Mouse (Mus musculus) layer of hippocampus, adult 18-20 months (tissue): Measurements from ENCODE around the gene Tent4b. TPM values are rescaled to one million over a fixed set of nuclear protein-coding genes. Genes with fewer than 3 reads are reported as not detected.

Experiments
- DNase-seq, 2 experiments: peaks; one replicate each; pipeline ENCODE4 v3.0.0; 2022; ENCODE audit warnings: low spot score in 2 of 2
- total RNA-seq, 2 experiments: library from RNA; stranded (reverse); gene quantifications; 2 replicates each; pipeline ENCODE4 v1.2.3; 2021

Gene Tent4b
- total RNA-seq, 2 experiments from 2014 or later, result 39.1 to 39.6 TPM

DNA sequence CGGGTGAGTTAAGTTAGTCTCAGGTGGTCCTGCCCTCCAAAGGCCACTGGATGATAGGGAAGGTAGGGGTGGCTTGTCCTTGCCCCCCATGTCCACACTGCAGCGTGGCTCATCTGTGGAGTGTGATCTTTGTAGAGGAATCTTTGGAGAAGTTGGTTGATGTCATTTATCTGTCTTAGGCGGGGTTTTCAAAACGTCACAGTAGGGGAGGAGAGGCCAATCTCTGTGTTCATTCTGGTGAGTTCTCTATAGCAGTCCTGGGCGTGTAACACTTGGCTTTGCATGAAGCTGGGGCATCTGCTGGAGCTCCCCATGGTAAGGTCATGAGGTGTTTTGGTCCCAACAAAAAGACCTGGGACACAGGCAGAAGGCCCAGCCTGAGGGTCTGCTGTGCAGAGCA is 75.1 kb downstream of the Tent4b start:
- DNase-seq, result no peak

DNA sequence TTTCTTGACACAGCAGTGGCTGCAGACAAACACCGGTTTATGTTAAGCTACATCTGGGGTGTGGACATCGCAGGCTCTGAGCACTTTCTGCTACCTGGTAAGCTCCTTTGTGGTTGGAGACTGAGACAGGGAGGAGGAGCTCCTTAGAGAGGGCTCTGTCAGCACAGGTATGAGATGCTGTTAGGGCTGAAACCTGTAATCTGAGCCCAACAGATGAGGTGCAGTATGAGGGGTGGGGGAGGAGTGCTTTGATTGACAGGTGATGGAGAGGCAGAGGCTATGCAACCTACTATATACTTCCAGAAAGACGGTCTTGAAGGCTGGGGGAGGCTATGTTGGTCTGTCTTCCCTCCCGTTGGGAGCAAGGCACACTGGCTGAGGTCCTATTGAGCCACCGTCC is 80.2 kb downstream of the Tent4b start:
- DNase-seq, result no peak

DNA sequence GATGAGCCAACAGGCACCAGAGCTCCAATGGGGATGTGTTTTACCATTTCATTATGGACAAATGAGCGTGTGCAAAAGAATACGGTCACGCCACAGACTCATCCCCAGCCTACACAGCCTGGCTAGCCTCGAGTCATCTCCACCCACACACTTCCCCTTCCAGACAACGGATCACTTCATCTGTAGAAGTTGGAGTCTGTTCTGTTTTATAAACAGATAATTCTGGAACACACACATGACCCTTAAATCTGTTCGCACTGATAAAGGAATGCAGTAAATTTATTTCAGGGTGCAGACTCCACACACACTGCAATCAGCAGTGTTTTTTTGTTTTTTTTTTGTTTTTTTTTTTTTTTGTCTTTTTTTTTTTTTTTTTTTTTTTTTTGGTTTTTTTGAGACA is 80.7 kb downstream of the Tent4b start:
- no peak for DNase-seq

DNA sequence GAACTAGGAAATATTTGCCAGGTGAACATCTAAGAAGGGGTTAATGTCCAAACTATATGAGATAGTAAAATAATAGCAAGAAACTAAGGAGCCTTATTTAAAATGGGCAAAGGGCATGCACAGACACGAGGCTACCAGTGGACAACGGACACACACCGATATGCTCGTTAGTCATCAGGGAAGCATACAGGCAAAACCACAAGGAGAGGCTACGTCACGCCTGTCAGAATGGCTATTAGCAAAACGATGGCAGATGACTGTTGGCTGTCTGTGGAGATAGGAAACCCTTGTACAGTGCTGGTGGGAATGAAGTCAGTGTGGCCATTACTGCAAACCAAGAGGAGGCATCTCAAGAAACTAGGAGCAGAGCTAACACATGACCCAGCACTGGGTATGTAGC is 81.9 kb downstream of the Tent4b start:
- DNase-seq, result no peak

DNA sequence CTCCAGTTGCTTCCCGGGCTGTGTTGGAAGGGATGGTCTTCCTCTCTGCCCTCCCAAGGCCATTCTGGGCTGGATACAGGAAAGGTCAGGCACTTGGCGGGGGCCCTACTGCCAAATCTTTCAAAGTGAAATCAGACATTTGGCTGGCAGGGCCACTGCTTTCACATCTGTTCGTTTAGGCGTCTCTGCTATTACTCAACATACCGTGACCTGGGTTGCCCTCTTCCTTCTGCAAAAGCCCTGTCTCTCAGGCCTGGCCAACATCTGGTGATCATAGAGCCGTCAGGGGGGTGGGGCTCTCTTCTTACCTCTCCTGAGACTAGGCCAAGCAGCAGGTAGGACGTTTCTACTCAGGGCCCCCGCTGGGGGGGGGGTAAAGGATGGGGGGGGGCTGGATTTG is 83.7 kb downstream of the Tent4b start:
- no peak for DNase-seq

DNA sequence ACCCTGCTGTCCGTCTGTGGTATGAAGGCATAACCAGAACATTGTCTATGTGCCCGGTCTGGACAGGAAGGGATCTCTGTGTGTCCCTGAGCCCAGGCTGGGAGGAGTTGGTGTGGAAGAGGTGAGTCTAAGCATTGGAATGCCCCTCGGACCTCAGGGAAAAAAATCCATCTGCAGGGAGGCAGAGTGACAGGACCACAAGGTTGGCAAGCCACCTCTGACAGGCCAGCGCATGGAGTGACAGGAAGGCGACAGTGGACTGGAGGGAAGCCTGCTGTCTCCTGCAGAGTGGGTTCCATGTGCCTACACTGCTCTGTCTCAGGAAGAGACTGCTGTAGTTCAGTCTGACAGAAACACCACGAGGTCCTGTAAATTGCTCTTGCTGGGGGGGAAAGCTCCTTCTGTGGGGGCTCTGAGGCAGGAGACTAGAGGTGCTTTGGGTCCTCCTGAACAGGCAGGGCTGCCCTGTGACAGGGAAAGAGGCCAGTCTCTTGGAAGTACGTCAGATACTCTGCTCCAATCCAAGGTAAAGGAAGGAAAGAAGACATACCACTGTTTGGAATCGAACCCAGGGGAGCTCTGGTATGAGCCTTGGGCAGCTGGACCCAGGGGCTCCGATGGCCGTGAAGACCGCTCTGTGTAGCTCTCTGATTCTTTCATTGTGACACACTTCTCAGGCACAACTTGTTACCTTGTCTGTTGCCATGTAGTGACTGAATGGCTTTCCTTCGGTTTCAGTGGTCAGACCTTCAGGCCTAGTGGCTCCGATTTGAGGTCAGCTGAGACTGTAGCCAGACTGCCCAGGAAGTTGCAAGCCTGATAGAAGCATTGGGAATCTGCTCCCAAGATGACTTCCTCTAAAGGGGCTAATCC is 84.5 kb downstream of the Tent4b start:
- no peak for DNase-seq

DNA sequence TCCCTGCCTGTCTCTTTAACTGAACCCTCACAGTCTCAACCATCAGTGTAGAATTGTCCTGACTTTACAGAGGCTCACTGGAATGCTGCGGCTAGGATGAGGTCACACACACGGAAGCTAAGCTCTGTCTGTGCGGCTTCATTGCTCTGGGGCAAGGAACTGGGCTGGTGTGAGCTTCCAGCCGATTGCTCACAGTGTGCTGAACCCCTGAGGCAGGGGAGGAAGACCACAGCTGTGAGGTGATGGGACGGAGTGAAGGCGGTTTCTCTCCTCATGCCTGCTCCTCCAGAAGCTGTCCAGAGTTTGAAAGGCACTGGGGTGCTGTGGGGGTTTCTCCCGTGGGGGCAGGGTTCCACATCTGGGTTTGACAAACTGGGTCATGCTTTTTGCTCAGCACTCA is 85.7 kb downstream of the Tent4b start:
- no peak for DNase-seq

DNA sequence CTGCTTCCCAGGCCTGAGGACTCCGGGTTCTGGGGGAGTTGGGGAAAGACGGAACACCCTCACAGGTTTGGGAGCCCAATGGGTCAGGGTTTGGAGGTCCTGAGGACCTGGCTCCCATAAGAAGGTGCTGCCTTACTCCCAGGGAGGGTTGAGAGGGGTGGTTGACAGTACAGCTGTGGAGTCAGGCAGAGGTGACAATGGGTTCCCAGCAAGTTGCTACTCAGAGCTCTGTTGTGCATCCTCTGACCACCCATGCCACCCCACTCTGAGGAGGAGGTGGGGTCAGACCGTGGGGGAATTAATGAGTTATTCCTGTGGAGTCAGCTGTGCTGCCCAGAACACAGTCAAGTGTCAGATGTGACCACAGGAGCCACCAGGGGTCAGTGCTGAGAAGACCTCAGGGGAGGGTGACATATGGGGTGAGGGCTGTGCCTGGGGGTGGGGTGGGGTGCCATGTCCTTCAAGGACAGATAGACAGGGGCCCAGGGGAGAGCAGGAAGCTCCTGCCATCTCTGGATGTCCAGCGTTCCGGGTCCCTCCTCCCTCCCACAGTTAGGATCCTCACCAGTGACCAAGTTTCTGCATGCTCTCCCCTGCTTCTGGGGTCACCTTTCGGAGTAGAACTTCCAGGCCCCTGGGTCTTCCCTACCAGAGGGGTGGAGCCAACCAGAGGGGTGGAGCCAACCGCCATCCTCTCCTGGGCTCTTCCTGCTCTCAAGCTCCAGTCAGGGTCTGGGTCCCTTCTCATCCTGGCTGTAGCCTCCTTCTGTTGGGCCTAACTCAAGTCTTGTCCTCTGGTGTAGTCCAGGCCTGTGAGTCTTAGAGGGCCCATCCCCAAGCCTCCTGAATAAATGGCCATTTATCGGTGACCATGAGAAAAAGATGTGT is 86.7 kb downstream of the Tent4b start:
- DNase-seq, result no peak

DNA sequence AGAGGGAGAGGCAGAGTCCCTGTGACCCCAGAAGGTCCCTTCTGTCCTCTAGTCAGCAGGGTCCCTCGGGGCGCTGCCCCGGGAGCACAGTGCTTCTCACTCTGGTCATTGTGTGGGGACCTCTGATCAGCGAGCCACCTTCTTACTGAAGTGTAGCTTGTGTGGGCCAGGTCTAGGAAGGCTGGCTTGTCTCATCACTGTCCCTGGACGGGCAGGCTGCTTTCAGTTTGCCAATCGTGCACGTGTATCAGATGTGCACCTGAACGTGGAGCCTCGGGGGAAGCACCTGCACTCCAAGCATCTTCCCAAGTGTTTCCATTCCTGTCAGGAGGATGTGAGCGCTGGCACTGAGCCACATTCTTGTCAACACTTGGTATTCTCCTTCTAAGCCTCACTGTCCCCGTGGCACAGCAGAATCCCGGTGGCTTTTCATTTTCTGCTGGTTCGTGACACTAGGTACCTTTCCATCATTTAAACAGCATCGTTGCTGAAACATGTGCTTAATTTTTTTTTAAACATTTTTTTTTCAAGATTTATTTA is 87.5 kb downstream of the Tent4b start:
- no peak for DNase-seq

DNA sequence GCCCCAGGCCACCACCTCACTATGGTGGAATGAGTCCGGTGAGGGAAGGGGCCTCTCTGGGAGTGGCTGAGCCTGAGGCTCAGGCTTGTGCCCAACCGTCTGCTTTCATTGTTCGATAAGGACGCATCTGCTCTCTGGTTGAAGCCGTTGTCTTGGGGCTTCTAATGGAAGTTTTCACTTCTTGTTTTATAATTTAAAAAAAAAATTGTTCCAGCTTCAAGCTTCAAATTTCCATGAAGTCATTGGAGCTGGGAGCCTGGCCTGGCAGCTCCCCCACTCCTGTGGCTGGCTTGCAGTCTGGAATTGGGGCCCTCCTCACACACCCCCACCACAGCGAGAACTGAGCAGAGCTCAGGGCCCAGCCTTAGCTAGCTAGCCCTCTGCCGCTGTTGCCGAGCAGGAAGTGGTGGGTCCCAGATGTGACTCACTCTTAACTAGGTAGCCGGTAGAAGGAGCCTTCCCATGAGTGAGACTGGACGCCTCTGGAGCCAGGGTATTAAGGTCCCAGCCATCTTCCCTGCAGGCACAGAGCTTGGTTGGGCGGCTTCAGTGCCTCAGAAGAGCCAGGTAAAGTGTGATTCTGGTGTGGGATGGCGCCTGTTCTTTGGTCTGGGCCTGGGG is 89.7 kb downstream of the Tent4b start:
- no peak for DNase-seq

DNA sequence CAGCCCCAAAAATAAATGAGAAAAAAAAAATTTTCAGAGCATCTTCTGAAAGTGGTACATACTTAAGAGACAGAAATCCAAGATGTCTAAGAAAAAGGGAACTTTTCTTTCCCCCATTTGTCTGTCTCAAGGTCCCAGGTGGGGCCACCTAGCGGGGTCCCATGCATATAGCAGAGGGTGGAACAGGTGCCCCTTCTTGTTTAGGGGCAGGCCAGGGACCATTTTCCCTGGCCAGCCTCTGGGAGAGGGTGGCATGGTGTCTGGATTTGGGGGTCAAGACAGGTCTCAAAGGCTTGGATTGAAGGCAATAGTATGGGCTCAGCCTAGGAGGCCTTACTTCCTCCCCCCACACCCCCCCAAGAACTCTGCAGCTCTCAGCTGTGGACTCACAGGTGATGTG is 90.9 kb downstream of the Tent4b start:
- no peak for DNase-seq

DNA sequence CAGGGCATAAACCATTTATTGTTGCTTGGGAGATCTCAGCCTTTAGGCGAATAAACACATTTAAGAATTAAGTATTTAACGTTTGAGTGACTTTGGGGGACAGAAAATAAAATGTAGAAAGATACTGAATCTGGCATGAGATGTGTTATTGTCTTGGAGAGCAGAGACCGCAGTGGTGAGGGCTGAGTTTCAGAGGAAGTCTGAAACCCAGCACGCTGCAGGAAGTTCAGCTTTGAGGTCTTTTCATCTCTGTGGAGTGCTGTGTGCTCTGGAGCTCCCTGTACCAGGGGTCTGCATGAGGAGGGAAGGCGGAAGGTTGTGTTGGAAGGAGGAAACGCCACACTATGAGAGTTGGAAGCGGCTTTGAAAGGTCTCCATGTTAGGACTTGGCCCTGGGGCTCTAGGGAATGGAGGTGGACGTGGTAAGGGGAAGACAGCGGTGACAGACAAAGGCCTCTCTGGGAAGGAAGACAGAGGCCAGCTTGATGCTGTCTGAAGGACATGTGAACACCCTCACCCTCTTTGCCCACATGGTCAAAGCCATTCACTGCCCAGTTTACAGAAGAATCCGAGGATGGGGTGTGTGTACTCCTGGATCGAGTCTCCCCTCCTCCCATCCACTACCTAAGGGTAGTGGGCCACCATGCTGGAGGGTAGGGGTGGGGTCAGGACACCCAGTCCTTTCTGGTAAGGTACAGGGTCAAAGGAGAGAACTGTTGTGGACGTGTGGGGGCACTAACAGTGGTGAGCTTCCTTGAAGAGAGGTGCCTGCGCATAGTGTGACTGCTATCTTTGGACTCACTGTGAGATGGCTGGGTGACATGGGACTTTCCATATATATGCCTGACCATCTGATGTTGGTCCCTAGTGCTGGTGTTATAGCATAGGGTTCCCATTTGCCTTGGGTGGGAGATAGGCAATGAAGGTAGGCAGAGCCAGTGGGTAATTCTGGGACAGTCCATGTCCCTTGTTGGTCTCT is 91.6 kb downstream of the Tent4b start:
- DNase-seq, result no peak

DNA sequence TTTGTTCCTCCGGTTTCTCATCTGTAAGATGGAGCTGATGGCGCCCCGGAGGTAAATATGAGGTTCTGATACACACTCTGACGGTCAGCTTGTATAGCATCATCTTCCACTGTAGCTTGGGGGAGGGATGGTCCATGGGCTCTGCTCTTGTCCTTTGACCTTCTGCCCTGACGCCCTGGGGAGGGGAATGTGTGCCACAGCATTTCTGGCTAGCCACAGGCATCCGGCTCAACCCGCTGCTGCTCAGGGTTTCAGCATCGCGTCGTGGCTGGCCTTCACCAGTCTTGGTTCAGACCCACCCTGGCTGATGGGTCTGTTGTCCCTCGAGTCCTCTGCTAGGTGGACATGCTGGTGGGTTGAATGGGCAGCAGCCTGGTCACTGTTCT is 92.3 kb downstream of the Tent4b start:
- no peak for DNase-seq

DNA sequence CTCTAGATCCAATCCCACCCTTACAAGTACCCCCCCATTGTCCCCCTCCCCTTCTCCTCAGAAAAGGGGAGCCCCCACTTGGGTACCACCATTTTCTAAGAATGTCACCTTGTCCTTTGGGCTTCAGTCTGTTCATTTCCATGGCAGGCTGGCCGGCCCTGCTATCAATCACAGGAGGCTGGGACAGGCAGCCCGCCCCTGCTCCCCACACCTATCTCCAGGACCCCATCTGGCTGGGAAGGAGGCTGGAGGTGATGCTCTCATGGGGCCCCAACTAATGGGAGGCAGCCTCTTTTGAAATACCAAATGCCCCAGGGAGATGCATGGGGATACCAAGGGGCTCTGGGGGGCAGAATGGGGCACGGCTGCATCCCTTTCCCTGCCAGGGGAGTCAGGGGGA is 93.9 kb downstream of the Tent4b start:
- no peak for DNase-seq

DNA sequence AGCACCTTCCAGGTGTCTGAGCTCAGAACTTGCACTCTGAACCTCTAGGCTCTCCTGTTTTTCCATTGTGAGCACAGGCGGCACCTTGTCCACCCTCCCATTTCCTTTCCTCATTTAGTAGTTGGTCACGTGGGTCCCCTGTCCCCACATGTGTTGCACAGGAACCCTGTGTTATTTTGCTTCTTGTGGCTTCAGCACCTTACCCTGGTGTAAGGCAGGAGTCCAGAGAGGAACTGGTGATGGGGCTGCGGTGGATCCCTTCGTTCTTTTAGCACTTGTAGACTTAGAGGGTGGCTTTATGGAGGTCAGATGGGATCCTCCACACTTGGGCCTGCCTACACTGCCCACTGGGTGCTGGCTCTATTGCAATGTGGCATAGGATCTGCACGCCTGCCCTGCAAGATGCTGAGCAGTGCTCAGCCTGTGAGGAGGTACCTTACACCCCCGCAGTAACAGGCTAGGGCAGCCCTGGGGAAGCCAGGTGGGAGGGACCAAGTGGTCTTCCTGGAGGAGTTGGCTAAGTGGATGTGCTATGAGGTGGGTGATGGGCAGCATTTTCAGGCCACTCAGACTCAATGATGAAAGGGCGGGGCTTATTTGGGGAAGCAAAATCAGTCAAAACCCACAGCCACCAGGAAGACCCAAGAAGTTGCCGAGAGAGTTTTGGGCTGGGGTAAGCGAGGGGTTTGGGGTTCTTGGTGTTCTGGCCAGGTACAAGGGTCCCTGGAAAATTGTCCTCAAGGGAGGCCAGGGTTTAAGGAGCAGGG is 94.8 kb downstream of the Tent4b start:
- no peak for DNase-seq

DNA sequence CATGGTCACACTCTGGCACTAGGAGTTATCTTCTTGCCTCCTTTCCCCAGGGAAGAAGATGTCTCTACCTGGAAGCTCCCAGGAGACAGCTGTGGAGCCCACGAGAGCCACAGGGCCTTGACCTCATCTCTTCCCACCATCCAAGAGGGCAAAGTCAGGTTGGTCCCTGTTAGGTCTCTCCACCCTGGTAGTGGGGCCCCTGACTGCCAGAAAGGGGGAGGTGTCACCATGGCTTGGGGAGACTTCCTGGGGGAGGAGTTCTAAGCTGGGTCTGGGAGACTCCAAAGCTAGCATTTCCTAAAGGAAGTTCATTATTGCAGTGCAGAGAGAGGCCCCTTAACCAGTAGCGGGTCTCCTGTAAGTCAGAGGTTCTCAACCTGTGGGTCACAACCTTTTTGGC is 96.0 kb downstream of the Tent4b start:
- no peak for DNase-seq

DNA sequence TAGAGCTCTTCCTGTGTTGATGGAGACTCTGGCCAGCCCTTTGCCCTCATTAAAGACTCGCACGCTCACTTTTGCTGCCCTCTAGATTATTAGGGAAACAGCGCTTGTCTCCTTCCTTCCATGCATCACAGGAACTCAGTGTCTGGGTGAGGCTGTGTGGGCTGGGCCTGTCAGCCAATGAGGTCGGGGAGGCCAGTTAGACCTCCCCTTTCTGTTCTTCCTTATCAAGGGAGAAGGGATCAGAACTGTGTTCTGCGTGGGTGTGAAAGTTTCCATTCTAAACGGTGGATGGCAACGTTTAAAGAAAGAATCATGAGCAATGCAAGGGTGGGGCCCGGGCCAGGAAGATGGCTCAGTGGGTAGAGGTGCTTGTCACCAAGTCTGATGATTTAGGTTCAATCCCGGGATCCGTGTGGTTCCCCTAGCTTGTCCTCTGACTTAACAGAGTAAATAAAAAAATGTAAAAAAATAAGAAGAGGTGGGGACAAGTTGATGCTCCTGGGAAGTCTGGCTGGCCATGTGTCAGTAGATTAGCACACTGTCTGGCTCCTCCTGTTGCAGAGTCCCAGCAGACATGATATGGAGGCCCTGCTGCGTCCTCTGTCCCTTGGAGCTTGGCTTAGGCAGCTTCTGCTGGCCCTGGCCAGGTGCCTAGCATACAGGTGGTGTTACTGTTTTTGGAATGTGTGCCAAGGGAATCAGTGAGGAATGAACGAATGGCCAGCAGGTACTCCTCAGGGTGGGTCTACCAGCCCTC is 99.1 kb downstream of the Tent4b start:
- DNase-seq, result no peak

DNA sequence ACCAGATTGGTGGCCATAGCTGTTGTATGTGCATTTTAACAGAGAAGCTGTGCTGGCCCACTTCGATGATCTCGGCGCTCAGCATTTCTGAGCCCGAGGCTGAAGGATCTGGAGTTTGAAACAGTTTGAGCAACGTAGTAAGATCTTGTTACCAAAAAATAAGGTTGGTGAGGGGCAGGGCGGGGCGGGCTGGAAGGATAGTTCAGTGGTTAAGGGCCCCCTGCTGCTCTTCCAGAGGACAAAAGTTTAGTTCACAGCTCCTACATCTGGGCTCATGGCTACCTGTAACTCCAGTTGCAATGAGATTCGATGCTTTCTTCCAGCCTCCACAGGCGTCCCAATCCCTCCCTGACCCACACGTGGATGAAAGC is 99.7 kb downstream of the Tent4b start:
- DNase-seq, result no peak
